Mouse (Mus musculus) hindbrain, embryonic 16.5 days (tissue): ENCODE data around the gene Sfta2. TPM values are rescaled to one million over a fixed set of nuclear protein-coding genes. Genes with fewer than 3 reads are reported as not detected.

Experiments
- ATAC-seq: fragments of 200-750 bp; cut with Nextera tagmentation; 2 replicates; pipeline ENCODE4 v1.8.0; 2017; ENCODE audit warnings: moderate TSS enrichment, moderate library complexity
- H3K27ac ChIP-seq: fragments of 300-500 bp; sonication (generic); 2 replicates; pipeline ENCODE4 v1.5.1; 2014; ENCODE audit warnings: low read depth, mild to moderate bottlenecking, control low read depth, low read length, moderate library complexity
- H3K27me3 ChIP-seq: fragments of 300-500 bp; sonication (generic); replicated peaks from 2 replicates; pipeline ENCODE4 v1.6.1; 2014; ENCODE audit warnings: low read length; ENCODE audit not compliant: control insufficient read depth, insufficient read depth
- H3K36me3 ChIP-seq: fragments of 300-500 bp; sonication (generic); 2 replicates; pipeline ENCODE4 v1.6.1; 2014; ENCODE audit warnings: mild to moderate bottlenecking, low read length, moderate library complexity, mixed read lengths; ENCODE audit not compliant: control insufficient read depth, insufficient read depth
- H3K4me1 ChIP-seq: fragments of 300-500 bp; sonication (generic); 2 replicates; pipeline ENCODE4 v1.6.1; 2014; ENCODE audit warnings: low read depth, low read length; ENCODE audit not compliant: control insufficient read depth, insufficient read depth
- H3K4me2 ChIP-seq: fragments of 300-500 bp; sonication (generic); 2 replicates; pipeline ENCODE4 v1.6.1; 2014; ENCODE audit warnings: mild to moderate bottlenecking, low read length, control low read depth, moderate library complexity
- H3K4me3 ChIP-seq: fragments of 300-500 bp; sonication (generic); 2 replicates; pipeline ENCODE4 v1.5.1; 2014; ENCODE audit warnings: mild to moderate bottlenecking, low read length, control low read depth, moderate library complexity
- H3K9ac ChIP-seq: fragments of 300-500 bp; sonication (generic); 2 replicates; pipeline ENCODE4 v1.6.1; 2014; ENCODE audit warnings: low read depth, mild to moderate bottlenecking, control low read depth, low read length, moderate library complexity
- H3K9me3 ChIP-seq: fragments of 300-500 bp; sonication (generic); 2 replicates; pipeline ENCODE4 v1.6.1; 2014; ENCODE audit warnings: mild to moderate bottlenecking, low read length, moderate library complexity; ENCODE audit not compliant: control insufficient read depth
- WGBS: fragments of 180-500 bp; shearing (Covaris S2); extraction: QIAGEN DNeasy Blood & Tissue Kit; methylation state at CpG from one replicate; pipeline ENCODE4 v1.1.7; 2014; 5-methylcytosine and 5-hydroxymethylcytosine counted together
- polyA plus RNA-seq: library from polyadenylated mRNA; unstranded; fragments of >200 nt; fragmentation: Nextera tagmentation; extraction: Ambion mirVana; gene quantifications from 2 replicates; pipeline ENCODE4 v1.2.1, GENCODE M21; 2015

Sfta2 gene
- not detected in 2 replicates for polyA plus RNA-seq

GRCm38 (mm10) chr17:35601249-35601648 lies at the start of gene Sfta2:
Sfta2 (plus strand) TSS chr17:35601549.
- H3K27me3 ChIP-seq, result no peaks in the 10 kb centered on the region
- no peak for ATAC-seq
- H3K4me1 ChIP-seq, result no peaks in the 10 kb centered on the region
- no peak within 1 kb of the TSS for H3K27ac ChIP-seq
- H3K9ac ChIP-seq, result no peak within 1 kb of the TSS
- no peak within 1 kb of the TSS for H3K4me2 ChIP-seq
- WGBS, result 65% methylated on average over 2 of the region's 2 CpGs
- no peaks in the 10 kb centered on the region for H3K36me3 ChIP-seq
- H3K9me3 ChIP-seq, result no peaks in the 10 kb centered on the region
- no peak within 1 kb of the TSS for H3K4me3 ChIP-seq

DNA sequence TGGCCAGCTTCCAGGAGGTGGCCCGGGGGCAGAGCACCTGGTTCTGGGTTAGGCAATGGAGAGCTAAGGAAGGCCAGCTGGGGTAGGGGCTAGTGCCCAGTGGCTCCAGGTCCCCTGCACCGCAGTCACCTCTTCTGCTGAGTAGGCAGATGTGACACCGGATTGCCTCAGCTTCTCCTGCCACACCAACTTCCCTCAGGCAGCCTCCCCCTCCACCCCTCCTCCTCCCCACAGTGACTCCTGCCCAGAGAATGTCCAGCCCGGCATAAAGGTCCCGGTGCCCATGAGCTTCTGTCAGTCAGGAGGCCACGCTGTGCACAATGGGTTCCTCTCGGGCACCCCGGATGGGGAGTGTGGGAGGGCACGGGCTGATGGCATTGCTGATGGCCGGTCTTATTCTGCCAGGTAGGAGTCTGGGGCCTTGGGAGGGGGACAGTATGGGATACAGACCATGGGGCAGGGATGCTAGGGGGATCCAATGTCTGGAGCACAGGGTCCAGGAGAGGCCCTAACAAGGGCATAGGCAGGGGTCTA lies 49.4 kb upstream of the Sfta2 start, which contains the start of gene Cdsn:
Gene Cdsn, plus strand, starts transcription at position 248 of the 534 bp plus-strand sequence.
- Histone ChIP-seq H3K27ac (no peak within 1 kb of the TSS), H3K36me3 (no peaks in the 10 kb centered on the region), H3K9me3 (no peaks in the 10 kb centered on the region), H3K27me3 (no peaks in the 10 kb centered on the region), H3K4me1 (no peaks in the 10 kb centered on the region), H3K4me2 (no peak within 1 kb of the TSS), H3K4me3 (no peak within 1 kb of the TSS), H3K9ac (no peak within 1 kb of the TSS)
- 70% methylated on average over 10 of the region's 10 CpGs for WGBS
- ATAC-seq, result no peak

GRCm38 (mm10) chr17:35554321-35554720 lies 47.0 kb upstream of the Sfta2 start:
- H3K4me2 ChIP-seq, result no peak overlapping the region
- H3K4me3 ChIP-seq, result no peak overlapping the region
- no peaks in the 10 kb centered on the region for H3K4me1 ChIP-seq
- no peaks in the 10 kb centered on the region for H3K27me3 ChIP-seq
- 83% methylated on average over 5 of the region's 5 CpGs for WGBS
- no peak overlapping the region for H3K27ac ChIP-seq
- H3K9me3 ChIP-seq, result no peaks in the 10 kb centered on the region
- no peak overlapping the region for H3K9ac ChIP-seq
- no peak for ATAC-seq
- H3K36me3 ChIP-seq, result no peaks in the 10 kb centered on the region

GRCm38 (mm10) chr17:35554761-35555397 lies 46.5 kb upstream of the Sfta2 start:
- WGBS, result 92% methylated on average over 18 of the region's 18 CpGs
- Histone ChIP-seq H3K27me3 (no peaks in the 10 kb centered on the region), H3K9me3 (no peaks in the 10 kb centered on the region), H3K4me2 (no peak overlapping the region), H3K36me3 (no peaks in the 10 kb centered on the region), H3K27ac (no peak overlapping the region), H3K9ac (no peak overlapping the region), H3K4me1 (no peaks in the 10 kb centered on the region), H3K4me3 (no peak overlapping the region)
- no peak for ATAC-seq

DNA sequence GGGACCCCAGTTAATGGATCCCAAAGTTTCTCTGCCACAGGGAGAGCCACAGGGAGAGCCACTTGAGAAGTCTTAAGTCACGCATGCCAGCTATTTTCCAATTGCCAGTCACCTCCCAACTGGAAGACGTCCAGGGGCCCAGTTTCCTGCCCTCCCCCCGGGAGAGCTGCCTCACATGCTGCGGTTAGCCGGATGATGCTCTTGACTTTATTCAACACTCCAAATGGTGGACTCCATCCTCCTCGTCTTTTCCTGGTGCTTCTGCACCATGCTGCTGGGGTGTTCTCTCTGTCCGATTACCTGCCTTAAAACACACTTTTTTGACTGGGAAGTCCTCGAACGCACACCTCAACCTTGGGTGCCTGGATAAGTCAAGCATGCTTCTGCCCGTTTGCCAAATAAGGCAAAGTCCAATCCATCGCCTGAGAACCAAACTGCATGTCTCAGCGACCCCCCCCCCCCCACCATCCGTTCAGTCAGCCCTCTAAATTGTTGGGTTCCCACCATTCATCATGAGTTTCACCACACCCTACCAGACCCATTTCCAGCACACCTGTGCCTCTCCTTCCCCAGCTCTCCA lies 45.1 kb upstream of the Sfta2 start:
- H3K27me3 ChIP-seq, result no peaks in the 10 kb centered on the region
- no peak overlapping the region for H3K4me3 ChIP-seq
- no peak overlapping the region for H3K4me2 ChIP-seq
- no peak overlapping the region for H3K9ac ChIP-seq
- H3K9me3 ChIP-seq, result no peaks in the 10 kb centered on the region
- no peak for ATAC-seq
- 90% methylated on average over 12 of the region's 13 CpGs for WGBS
- no peaks in the 10 kb centered on the region for H3K36me3 ChIP-seq
- no peaks in the 10 kb centered on the region for H3K4me1 ChIP-seq
- no peak overlapping the region for H3K27ac ChIP-seq

GRCm38 (mm10) chr17:35556812-35557211 lies 44.5 kb upstream of the Sfta2 start:
- 28% methylated on average over 5 of the region's 5 CpGs for WGBS
- Histone ChIP-seq H3K9me3 (no peaks in the 10 kb centered on the region), H3K36me3 (no peaks in the 10 kb centered on the region), H3K27ac (no peak overlapping the region), H3K9ac (no peak overlapping the region), H3K4me3 (no peak overlapping the region), H3K4me1 (no peaks in the 10 kb centered on the region), H3K4me2 (no peak overlapping the region), H3K27me3 (no peaks in the 10 kb centered on the region)
- no peak for ATAC-seq

- H3K27ac ChIP-seq, result no peak overlapping the region
- no peaks in the 10 kb centered on the region for H3K36me3 ChIP-seq
- H3K4me1 ChIP-seq, result no peaks in the 10 kb centered on the region
- no peaks in the 10 kb centered on the region for H3K9me3 ChIP-seq
- H3K27me3 ChIP-seq, result no peaks in the 10 kb centered on the region
- no peak overlapping the region for H3K9ac ChIP-seq
- WGBS, result 81% methylated on average over 9 of the region's 9 CpGs
- no peak overlapping the region for H3K4me3 ChIP-seq
- ATAC-seq, result no peak
- no peak overlapping the region for H3K4me2 ChIP-seq
Measured at GRCm38 (mm10) chr17:35557351-35557750, 44.0 kb upstream of the Sfta2 start.

DNA sequence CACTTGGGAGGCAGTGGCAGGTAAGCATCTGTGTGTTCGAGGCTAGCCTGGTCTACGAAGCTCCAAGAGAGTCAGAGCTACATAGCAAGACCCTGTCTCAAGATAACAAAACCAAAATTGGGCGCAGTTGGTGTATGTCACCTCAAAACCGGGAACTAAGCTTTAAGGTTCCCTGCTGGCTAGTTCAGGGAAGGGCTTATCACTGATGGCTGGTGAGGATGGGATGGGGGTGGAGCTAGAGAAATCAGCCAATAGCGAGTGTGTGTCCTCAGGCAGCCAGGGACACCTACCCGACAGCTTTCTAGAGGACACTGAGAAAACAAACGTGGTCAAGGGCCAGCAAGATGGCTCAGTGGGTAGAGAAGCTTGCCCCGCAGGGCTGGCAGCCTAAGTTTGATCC lies 43.1 kb upstream of the Sfta2 start:
- Histone ChIP-seq H3K4me2 (no peak overlapping the region), H3K4me1 (no peaks in the 10 kb centered on the region), H3K9me3 (no peaks in the 10 kb centered on the region), H3K27ac (no peak overlapping the region), H3K27me3 (no peaks in the 10 kb centered on the region), H3K4me3 (no peak overlapping the region), H3K9ac (no peak overlapping the region), H3K36me3 (no peaks in the 10 kb centered on the region)
- WGBS, result 68% methylated on average over 8 of the region's 8 CpGs
- ATAC-seq, result no peak

DNA sequence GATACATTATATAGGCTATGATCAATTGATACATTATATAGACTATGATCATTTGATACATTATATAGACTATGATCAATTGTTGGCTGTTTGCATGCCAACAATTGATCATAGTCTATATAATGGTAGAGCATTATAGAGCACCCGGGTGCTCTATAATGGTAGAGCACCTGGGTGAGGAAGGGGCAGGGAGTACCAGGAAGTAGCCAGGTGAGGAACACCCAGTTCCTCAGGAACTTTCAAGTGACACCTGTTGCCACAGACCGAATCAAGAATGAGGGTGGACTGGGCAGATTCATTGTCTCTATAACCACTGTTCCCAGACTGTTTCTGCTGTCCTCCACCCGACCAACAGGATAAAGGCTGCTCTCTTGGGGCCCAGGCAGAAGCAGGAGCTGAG lies 34.2 kb upstream of the Sfta2 start, which contains the start of gene 2300002M23Rik:
Gene 2300002M23Rik, plus strand, starts transcription at position 301 of the 400 bp plus-strand sequence.
- Histone ChIP-seq H3K9me3 (no peaks in the 10 kb centered on the region), H3K4me2 (no peak within 1 kb of the TSS), H3K27me3 (0 out of 2 replicates have a peak, but pooled peaks cover 4% of the 10 kb centered on the region), H3K27ac (no peak within 1 kb of the TSS), H3K4me3 (no peak within 1 kb of the TSS), H3K4me1 (peaks cover 10% of the 10 kb centered on the region), H3K9ac (no peak within 1 kb of the TSS; the same call in 1 of the 2 replicates), H3K36me3 (no peaks in the 10 kb centered on the region)
- 63% methylated on average over 3 of the region's 3 CpGs for WGBS
- no peak for ATAC-seq
